Mouse (Mus musculus) C2C12 (cell line): Measurements from ENCODE around the gene Zfp709.
"Not testable (repeated sequence)": the region's sequence is repeated elsewhere in the genome, so short reads cannot be mapped to it uniquely, and the experiment has no call there.

Source experiments
- CTCF ChIP-seq: IDR thresholded peaks from one replicate; pipeline ENCODE4 v1.5.1; 2011; ENCODE audit not compliant: control insufficient read depth, insufficient read depth, insufficient read length
- USF1 ChIP-seq: IDR thresholded peaks from one replicate; pipeline ENCODE4 v1.6.1; 2011; ENCODE audit warnings: low read depth, mild to moderate bottlenecking, control low read depth, moderate library complexity

DNA sequence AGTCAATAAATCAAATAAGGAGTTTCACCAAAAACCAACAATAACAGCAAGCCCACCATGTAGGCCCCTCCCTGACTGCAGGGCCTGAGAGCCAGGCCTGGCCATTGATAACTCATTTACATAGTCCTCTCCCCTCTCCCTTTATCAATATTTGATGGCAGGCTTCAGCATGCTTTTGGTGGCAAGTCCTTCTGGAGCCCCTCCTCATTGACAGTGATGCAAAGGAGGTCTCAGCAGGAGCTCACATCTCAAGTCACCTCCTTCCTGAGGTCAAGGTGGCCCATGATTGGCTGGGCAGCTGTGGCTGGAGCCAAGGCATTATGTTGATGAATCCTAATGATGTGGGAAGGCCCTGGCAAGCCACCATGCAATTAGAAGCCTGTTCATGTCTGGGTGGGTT lies 19.8 kb upstream of the Zfp709 start:
- not testable (repeated sequence) for TF ChIP-seq CTCF, USF1
